Mouse (Mus musculus) heart, adult 18-20 months (tissue): ENCODE measurements around the gene Rbfox1. TPM values are rescaled to one million over a fixed set of nuclear protein-coding genes. Genes with fewer than 3 reads are reported as not detected.
A peak's percentile ranks its signal among the peaks of the same experiment; 100 is the strongest.

ENCODE experiments used
- DNase-seq, 2 experiments: peaks; one replicate each; pipeline ENCODE4 v3.0.0; 2021 to 2022; ENCODE audit warnings: mixed read lengths in 1 of 2
- total RNA-seq, 2 experiments: library from RNA; stranded (reverse); gene quantifications; 2 replicates each; pipeline ENCODE4 v1.2.3; 2021

Rbfox1 gene
- total RNA-seq, 2 experiments from 2014 or later, result 56.9 to 65.4 TPM

- no peak for DNase-seq
These were observed 1489.0 kb downstream of the Rbfox1 start for GRCm38 (mm10) chr16:7374146-7374545.

- DNase-seq, result no peak
These were observed 1489.5 kb downstream of the Rbfox1 start for GRCm38 (mm10) chr16:7374674-7375073.

DNA sequence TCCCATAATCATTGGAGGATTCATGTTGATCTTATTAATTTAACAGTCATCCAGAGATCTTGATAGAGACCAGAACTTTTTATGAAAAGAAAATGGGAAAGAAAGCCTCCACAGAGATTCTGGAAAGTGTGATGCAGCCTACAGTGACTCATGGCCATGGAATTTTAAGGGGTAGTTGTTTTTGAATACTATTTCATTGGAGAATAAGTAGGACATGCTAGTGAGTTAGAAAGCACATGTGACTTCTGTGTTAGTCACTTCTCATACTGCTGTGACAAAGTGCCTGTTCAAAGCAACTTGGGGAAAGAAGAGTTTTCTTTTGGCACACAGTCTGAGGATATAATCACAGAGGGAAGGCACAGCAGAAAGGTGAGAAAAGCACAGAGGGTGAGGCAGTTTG, 1510.9 kb downstream of the Rbfox1 start:
- peak in 1 of 2 experiments; percentile 3 for DNase-seq

- DNase-seq, result no peak
These were observed 1519.8 kb downstream of the Rbfox1 start for GRCm38 (mm10) chr16:7404766-7405492.

GRCm38 (mm10) chr16:7407862-7408640, 1522.9 kb downstream of the Rbfox1 start:
- no peak for DNase-seq

- DNase-seq, result peak; percentile 33 to 52
These were observed 1534.6 kb downstream of the Rbfox1 start for GRCm38 (mm10) chr16:7419655-7420281.

DNA sequence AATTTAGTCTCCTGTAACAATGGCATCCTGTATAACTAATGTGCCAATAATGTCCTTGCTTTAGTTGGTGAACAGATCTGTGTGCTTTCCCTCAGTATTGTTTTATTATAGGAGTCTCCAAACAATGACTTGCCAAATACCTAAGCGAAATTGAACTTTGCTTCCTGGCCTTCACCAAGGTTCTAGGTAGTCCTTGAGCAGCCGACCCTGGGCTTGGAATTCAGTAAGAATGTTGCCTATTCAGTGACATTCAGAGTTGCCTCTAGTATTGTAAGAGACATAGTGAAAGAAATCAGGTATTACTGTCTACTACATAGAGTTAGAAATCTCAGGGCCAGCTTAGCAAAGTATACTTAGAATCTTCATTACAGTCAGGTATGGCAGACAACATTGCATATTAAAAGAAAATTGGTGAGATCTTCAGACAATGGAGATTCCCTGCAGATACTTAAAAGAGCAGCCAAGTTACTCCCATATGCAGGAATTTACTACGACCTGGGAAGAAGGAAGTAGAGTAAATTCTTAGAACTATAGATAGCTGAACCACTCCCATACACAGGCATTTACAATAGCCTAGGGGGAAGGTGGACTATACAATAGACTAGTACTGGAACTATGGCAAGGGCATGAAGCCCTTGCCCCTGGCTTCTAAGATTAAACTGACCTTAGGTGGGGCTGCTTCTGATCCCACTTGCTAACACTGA, 1540.4 kb downstream of the Rbfox1 start:
- no peak for DNase-seq

- DNase-seq, result no peak
These were observed 1548.1 kb downstream of the Rbfox1 start for GRCm38 (mm10) chr16:7433296-7433695.

DNA sequence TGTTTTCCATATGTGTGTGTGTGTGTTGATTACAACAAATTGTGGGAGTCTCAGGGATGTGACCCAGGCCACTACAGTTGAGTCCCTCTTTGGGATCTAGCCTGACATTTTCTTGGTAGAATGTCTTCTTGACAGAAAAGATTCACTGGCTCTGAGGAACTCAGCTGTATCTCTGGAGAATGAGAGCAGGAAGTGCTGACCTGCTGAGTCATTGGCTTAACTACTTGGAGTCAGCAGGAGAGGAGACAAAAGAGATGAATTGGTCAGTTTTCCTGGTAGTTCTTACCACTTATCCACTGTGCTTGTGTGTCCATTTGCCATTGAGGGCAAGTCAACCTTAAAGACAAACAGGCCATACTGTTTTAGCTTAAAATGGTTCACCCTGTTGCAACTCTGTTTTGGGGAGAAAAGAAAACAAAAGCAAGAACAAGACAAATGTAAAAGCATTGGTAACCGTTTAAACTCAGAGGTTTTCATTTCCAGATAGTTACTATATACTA, 1561.7 kb downstream of the Rbfox1 start:
- peak; percentile 13 to 43 for DNase-seq

DNA sequence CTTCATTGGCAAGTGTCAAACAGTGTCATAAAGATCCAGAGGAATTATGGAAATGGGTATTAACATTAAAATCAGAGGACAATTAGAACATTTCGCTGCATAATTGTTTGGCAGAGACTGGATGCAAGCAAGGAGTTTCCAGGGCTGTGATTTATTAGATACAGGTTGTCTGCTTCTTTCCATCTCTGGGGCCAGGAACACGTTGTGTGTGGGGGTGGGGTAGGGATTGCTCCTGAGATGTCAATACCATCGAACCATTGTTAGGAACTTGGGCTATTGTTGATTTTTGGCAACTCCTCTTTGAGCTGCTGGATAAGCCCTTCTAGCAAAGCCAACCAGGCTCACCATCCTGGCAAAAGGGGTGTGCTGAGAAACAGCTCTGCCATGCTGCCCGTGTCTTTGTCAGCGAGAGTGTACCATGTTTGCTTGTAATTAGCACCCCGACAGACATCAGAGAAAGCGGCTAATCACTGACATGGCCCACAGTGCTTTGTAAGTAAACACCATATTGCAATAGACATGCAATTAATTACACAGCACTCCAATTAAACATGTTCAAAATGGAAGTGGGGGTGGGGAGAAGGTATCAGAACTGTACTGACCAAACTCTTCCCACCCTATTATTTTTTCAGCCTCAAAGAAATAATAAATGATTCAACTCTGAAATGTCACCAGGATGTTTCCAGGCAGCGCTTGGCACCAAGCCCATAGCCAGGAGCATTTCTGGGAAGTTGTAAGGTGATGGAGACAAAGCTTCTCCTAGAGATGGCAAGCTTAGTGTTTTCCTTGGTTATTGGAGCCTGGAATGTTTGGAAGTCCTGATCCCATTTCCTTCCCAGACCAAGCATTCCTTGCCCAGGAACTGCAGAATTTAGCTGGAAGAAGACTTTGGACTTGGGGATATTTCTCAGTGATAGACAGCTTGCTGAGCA, 1562.8 kb downstream of the Rbfox1 start:
- no peak for DNase-seq

- peak; percentile 9 to 31 for DNase-seq
These were observed 1566.0 kb downstream of the Rbfox1 start for GRCm38 (mm10) chr16:7451193-7451592.

GRCm38 (mm10) chr16:7457571-7457970, 1572.4 kb downstream of the Rbfox1 start:
- no peak for DNase-seq
